Mouse (Mus musculus) heart, embryonic 11.5 days (tissue): ENCODE data around the gene Cotl1. TPM values are rescaled to one million over a fixed set of nuclear protein-coding genes. Genes with fewer than 3 reads are reported as not detected.

Source experiments
- ATAC-seq: fragments of 200-750 bp; cut with Nextera tagmentation; replicated peaks from 2 replicates; pipeline ENCODE4 v1.8.0; 2017; ENCODE audit warnings: moderate library complexity; ENCODE audit not compliant: insufficient number of reproducible peaks, low FRiP score, low TSS enrichment
- H3K27ac ChIP-seq: fragments of 300-500 bp; sonication (generic); 2 replicates; pipeline ENCODE4 v1.5.1; 2014; ENCODE audit warnings: mild to moderate bottlenecking, low read depth, low read length
- H3K27me3 ChIP-seq: fragments of 300-500 bp; sonication (generic); 2 replicates; pipeline ENCODE4 v1.6.1; 2014; ENCODE audit warnings: mild to moderate bottlenecking, low read length, mixed read lengths; ENCODE audit not compliant: control insufficient read depth, insufficient read depth
- H3K36me3 ChIP-seq: fragments of 300-500 bp; sonication (generic); 2 replicates; pipeline ENCODE4 v1.6.1; 2014; ENCODE audit warnings: mild to moderate bottlenecking, low read length, moderate library complexity, mixed read lengths; ENCODE audit not compliant: control insufficient read depth, insufficient read depth
- H3K4me1 ChIP-seq: fragments of 300-500 bp; sonication (generic); 2 replicates; pipeline ENCODE4 v1.6.1; 2014; ENCODE audit warnings: low read length; ENCODE audit not compliant: control insufficient read depth, insufficient read depth
- H3K4me2 ChIP-seq: fragments of 300-500 bp; sonication (generic); 2 replicates; pipeline ENCODE4 v1.6.1; 2014; ENCODE audit warnings: mild to moderate bottlenecking, moderate library complexity
- H3K4me3 ChIP-seq: fragments of 300-500 bp; sonication (generic); 2 replicates; pipeline ENCODE4 v1.5.1; 2014; ENCODE audit warnings: low read depth, low read length
- H3K9ac ChIP-seq: fragments of 300-500 bp; sonication (generic); 2 replicates; pipeline ENCODE4 v1.6.1; 2014; ENCODE audit warnings: mild to moderate bottlenecking, low read depth, low read length, moderate library complexity
- H3K9me3 ChIP-seq: fragments of 300-500 bp; sonication (generic); replicated peaks from 2 replicates; pipeline ENCODE4 v1.6.1; 2016; ENCODE audit warnings: low read length; ENCODE audit not compliant: control insufficient read depth
- WGBS: fragments of 180-500 bp; shearing (Covaris S2); extraction: QIAGEN DNeasy Blood & Tissue Kit; methylation state at CpG from one replicate; pipeline ENCODE4 v1.1.7; 2014; ENCODE audit not compliant: insufficient replicate concordance; 5-methylcytosine and 5-hydroxymethylcytosine counted together
- polyA plus RNA-seq: library from polyadenylated mRNA; unstranded; fragments of >200 nt; fragmentation: Nextera tagmentation; extraction: Ambion mirVana; gene quantifications from 2 replicates; pipeline ENCODE4 v1.2.1, GENCODE M21; 2014

Gene Cotl1
- polyA plus RNA-seq, 1 experiment from 2014 or later, result 110 TPM

- Histone ChIP-seq H3K9me3 (no peaks in the 10 kb centered on the region), H3K4me3 (no peak overlapping the region), H3K36me3 (no peaks in the 10 kb centered on the region), H3K27ac (no peak overlapping the region), H3K27me3 (no peaks in the 10 kb centered on the region), H3K9ac (no peak overlapping the region), H3K4me2 (no peak overlapping the region), H3K4me1 (peaks cover 72% of the 10 kb centered on the region)
- no peak for ATAC-seq
- WGBS, result 85% methylated on average over 13 of the region's 13 CpGs
Observed at GRCm38 (mm10) chr8:119829420-119829819, 10.9 kb downstream of the Cotl1 start.

GRCm38 (mm10) chr8:119829015-119829414 is 11.3 kb downstream of the Cotl1 start:
- ATAC-seq, result no peak

GRCm38 (mm10) chr8:119827721-119828153 is 12.6 kb downstream of the Cotl1 start:
- no peak overlapping the region for H3K4me3 ChIP-seq
- whole genome bisulfite sequencing, result 42% methylated on average over 4 of the region's 4 CpGs
- H3K27me3 ChIP-seq, result no peaks in the 10 kb centered on the region
- no peak overlapping the region; the same call in 1 of the 2 replicates for H3K27ac ChIP-seq
- no peak for ATAC-seq
- no peaks in the 10 kb centered on the region for H3K36me3 ChIP-seq
- no peak overlapping the region for H3K4me2 ChIP-seq
- H3K9me3 ChIP-seq, result no peaks in the 10 kb centered on the region
- H3K4me1 ChIP-seq, result peaks cover 68% of the 10 kb centered on the region
- H3K9ac ChIP-seq, result no peak overlapping the region

More at GRCm38 (mm10) chr8:119829015-119829414, 11.3 kb downstream of the Cotl1 start:
- Histone ChIP-seq H3K27ac (no peak overlapping the region), H3K4me2 (no peak overlapping the region), H3K4me1 (peaks cover 72% of the 10 kb centered on the region), H3K27me3 (no peaks in the 10 kb centered on the region), H3K9me3 (no peaks in the 10 kb centered on the region), H3K9ac (no peak overlapping the region), H3K4me3 (no peak overlapping the region), H3K36me3 (no peaks in the 10 kb centered on the region)
- WGBS, result 56% methylated on average over 10 of the region's 10 CpGs

GRCm38 (mm10) chr8:119826982-119827381 is 13.4 kb downstream of the Cotl1 start:
- Histone ChIP-seq H3K4me1 (peaks cover 60% of the 10 kb centered on the region), H3K27me3 (no peaks in the 10 kb centered on the region), H3K4me2 (no peak overlapping the region), H3K36me3 (no peaks in the 10 kb centered on the region), H3K4me3 (no peak overlapping the region), H3K27ac (no peak overlapping the region), H3K9ac (no peak overlapping the region), H3K9me3 (no peaks in the 10 kb centered on the region)
- no peak for ATAC-seq
- 41% methylated on average over 5 of the region's 5 CpGs for WGBS

- H3K4me1 ChIP-seq, result peaks cover 52% of the 10 kb centered on the region
- H3K27ac ChIP-seq, result no peak overlapping the region
- no peak overlapping the region for H3K9ac ChIP-seq
- no peak overlapping the region for H3K4me3 ChIP-seq
- no peaks in the 10 kb centered on the region for H3K36me3 ChIP-seq
- no peak for ATAC-seq
- H3K9me3 ChIP-seq, result no peaks in the 10 kb centered on the region
- 60% methylated on average over 19 of the region's 19 CpGs for WGBS
- H3K27me3 ChIP-seq, result no peaks in the 10 kb centered on the region
- no peak overlapping the region for H3K4me2 ChIP-seq
Observed at GRCm38 (mm10) chr8:119825950-119826730, 14.2 kb downstream of the Cotl1 start.

- no peak overlapping the region for H3K27ac ChIP-seq
- no peak for ATAC-seq
Observed at GRCm38 (mm10) chr8:119824809-119825273, 15.5 kb downstream of the Cotl1 start.

GRCm38 (mm10) chr8:119824100-119824499 is 16.2 kb downstream of the Cotl1 start:
- Histone ChIP-seq H3K27ac (no peak overlapping the region), H3K4me2 (no peak overlapping the region), H3K27me3 (no peaks in the 10 kb centered on the region), H3K36me3 (no peaks in the 10 kb centered on the region), H3K4me3 (no peak overlapping the region), H3K9me3 (no peaks in the 10 kb centered on the region), H3K4me1 (peaks cover 36% of the 10 kb centered on the region), H3K9ac (no peak overlapping the region)
- ATAC-seq, result no peak
- WGBS, result 71% methylated on average over 4 of the region's 4 CpGs

More at GRCm38 (mm10) chr8:119824809-119825273, 15.5 kb downstream of the Cotl1 start:
- Histone ChIP-seq H3K36me3 (no peaks in the 10 kb centered on the region), H3K27me3 (no peaks in the 10 kb centered on the region), H3K4me3 (no peak overlapping the region), H3K9me3 (no peaks in the 10 kb centered on the region), H3K9ac (no peak overlapping the region), H3K4me1 (peaks cover 39% of the 10 kb centered on the region), H3K4me2 (no peak overlapping the region)
- 72% methylated on average over 11 of the region's 11 CpGs for WGBS

- no peak overlapping the region for H3K4me3 ChIP-seq
- H3K4me1 ChIP-seq, result peaks cover 28% of the 10 kb centered on the region
- no peaks in the 10 kb centered on the region for H3K36me3 ChIP-seq
- H3K4me2 ChIP-seq, result no peak overlapping the region
- no peak overlapping the region for H3K9ac ChIP-seq
- no peak for ATAC-seq
- no peak overlapping the region for H3K27ac ChIP-seq
- no peaks in the 10 kb centered on the region for H3K9me3 ChIP-seq
- 87% methylated on average over 9 of the region's 9 CpGs for WGBS
- no peaks in the 10 kb centered on the region for H3K27me3 ChIP-seq
Observed at GRCm38 (mm10) chr8:119823278-119823677, 17.1 kb downstream of the Cotl1 start.

GRCm38 (mm10) chr8:119821691-119822090 is 18.7 kb downstream of the Cotl1 start:
- Histone ChIP-seq H3K9me3 (no peaks in the 10 kb centered on the region), H3K36me3 (no peaks in the 10 kb centered on the region), H3K27me3 (no peaks in the 10 kb centered on the region), H3K4me3 (no peak overlapping the region), H3K9ac (no peak overlapping the region), H3K27ac (no peak overlapping the region), H3K4me1 (peaks cover 12% of the 10 kb centered on the region), H3K4me2 (no peak overlapping the region)
- 88% methylated on average over 6 of the region's 6 CpGs for WGBS
- no peak for ATAC-seq
